Mouse (Mus musculus): ENCODE results near the gene Hivep3. TPM values are rescaled to one million over a fixed set of nuclear protein-coding genes. Genes with fewer than 3 reads are reported as not detected.

The Hivep3 gene
- total RNA-seq, 4 experiments from 2014 or later, result 2.9 to 4.5 (median 3.9) TPM

DNA sequence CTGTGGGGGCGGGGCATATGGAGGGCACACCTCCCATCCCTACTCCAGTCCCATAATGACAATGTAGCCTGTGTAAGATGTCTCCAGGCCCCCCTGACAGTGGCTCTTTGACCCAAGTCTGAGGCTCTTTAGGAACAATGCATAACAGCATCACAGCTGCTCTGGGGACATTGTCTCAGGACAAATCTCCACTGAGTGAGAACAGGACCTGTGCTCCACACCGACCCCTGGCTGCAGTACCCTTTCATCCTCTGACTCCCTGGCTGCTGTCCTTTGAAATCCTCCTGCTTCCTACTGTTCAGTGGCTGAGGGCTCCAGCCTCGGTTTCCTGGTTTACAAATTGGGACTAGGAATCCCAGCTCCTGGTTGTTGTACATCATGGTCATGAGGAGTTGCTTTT is 269.4 kb downstream of the Hivep3 start:
- no peak for DNase-seq (ENCODE audit: low spot score in 2 of 2)

DNA sequence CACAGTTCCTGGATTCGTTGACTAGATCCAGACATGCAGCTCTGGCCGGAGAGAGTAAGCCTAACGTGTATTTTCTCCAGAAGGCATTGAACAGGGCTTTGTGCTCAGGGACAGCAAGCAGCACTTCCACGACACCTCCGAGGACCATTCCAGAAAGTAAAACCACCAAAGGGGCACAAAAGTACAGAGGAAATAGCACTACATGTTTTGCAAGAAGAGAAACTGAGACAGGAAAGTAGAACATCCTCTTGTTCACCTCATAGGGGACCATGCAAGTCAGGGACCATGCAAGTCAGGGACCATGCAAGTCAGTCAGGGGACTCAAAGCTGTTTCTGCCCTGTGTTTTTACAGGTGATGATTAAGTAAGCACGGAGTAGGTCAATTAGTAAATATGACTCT is 272.5 kb downstream of the Hivep3 start:
- DNase-seq (ENCODE audit: low spot score in 2 of 2), result no peak

GRCm38 (mm10) chr4:120007889-120008288 is 274.3 kb downstream of the Hivep3 start:
- DNase-seq (ENCODE audit: low spot score in 2 of 2), result no peak

DNA sequence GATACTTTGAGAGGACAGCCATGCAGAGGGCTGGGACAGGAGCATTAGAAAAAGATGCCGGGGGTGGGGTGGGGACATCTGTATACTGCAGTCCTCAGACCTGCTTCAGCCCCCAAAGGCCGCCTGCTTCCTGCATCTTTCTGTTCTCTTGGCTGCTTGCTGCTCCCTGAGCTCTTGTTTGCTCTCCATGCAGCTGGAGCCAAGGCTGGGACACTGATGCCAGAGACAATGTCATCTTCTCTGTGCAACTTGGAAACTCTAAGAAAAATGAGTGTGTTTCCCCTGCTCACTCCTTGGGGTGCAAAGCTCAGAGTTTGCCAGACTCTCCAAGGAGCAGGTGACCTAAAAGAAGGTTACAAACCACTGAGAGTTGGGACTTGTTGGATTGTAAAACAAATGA is 275.6 kb downstream of the Hivep3 start:
- peak; percentile 28 to 33 for DNase-seq (ENCODE audit: low spot score in 2 of 2)

DNA sequence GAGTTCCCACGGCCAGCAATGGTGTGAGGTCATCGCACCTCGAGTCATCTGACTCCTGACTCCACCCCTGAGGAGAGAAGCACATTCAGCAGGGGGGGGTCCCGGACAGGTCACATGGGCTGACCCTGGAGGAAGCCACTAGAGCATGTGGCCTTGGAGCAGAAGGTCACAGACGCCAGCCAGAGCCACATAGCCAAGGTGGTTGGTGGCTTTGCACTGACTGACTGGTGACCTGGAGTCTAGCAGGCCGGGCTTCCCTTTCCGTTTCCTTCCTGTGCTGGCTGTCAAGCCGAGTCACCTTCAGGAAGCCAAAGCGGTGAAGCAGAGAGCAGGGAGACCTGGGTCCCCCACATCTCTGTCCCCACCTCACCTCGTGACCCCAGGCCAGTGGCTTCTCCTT is 278.2 kb downstream of the Hivep3 start:
- no peak for DNase-seq (ENCODE audit: low spot score in 2 of 2)

DNA sequence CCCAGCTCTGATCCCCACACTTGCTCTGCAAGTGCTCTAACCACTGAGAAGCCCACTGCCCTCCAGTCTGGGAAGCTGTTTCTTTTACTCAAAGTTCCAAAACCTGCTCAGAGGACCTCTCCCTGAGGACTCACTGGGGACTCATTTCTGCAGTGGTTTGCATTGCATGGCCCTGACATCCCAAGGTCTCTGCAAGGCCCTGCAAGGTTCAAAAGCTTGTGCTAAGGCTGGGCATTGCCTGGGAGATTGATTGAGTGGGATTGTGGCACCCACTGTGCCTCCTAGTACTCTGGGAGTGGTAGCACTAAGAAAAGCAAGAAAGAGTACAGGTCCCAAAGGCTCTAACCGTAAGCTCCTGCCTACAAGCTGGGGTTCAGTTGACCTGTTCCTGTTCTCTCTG is 279.3 kb downstream of the Hivep3 start:
- no peak for DNase-seq (ENCODE audit: low spot score in 2 of 2)

GRCm38 (mm10) chr4:120018426-120018825 is 284.8 kb downstream of the Hivep3 start:
- DNase-seq (ENCODE audit: low spot score in 2 of 2), result no peak

GRCm38 (mm10) chr4:120022392-120022791 is 288.8 kb downstream of the Hivep3 start:
- no peak for DNase-seq (ENCODE audit: low spot score in 2 of 2)

DNA sequence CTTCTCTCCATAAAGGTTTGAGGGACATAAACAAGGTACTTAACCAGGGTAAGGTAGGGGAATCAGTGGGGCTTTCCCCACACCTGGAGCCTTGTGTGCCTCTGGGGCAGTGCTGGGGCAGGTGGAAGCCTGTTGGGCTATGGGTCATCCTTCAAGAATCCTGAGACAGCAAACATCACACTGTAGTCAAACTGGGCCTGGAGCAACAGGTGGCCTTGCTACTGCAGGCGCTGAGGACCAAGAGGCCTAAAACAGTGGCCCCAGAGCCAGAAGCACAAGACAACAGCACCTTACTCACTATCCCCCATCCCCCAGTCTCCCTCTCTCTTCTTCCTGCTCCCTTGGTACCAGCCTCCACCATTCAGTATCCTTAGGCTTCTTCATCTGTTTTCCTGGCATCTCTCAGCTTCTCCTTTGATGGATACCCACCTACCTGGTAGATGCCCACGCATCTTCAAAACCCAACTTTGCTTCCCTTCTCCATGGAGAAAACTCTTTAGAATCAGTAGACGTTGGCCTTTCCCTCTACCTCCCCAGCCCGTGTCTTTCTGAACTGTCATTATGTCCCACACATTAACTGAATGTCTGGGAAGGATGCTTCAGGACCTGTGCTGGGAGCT is 289.7 kb downstream of the Hivep3 start:
- DNase-seq (ENCODE audit: low spot score in 2 of 2), result no peak

DNA sequence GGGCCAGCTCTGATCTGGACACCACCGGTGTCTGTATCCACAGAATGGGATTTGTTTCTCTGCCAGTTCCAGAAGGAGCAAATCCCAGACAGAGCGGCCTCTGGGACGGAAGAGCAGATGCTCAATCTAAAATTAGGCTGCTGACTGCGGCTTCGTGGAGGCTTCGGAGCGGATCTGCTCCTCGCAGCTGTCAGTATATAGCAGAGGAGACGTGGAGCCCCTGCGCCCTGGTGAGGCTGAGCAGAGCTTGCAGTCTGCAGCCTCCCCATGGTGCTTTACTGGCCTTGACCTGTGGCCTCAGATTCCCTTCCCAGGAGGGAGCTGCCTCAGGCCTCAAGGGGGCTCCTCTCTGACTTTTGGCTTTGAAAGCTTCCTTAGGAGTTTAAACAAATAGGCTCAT is 290.5 kb downstream of the Hivep3 start:
- DNase-seq (ENCODE audit: low spot score in 2 of 2), result peak; percentile 12 to 22

- no peak for DNase-seq (ENCODE audit: low spot score in 2 of 2)
Measured at GRCm38 (mm10) chr4:120027671-120028070, 294.1 kb downstream of the Hivep3 start.

DNA sequence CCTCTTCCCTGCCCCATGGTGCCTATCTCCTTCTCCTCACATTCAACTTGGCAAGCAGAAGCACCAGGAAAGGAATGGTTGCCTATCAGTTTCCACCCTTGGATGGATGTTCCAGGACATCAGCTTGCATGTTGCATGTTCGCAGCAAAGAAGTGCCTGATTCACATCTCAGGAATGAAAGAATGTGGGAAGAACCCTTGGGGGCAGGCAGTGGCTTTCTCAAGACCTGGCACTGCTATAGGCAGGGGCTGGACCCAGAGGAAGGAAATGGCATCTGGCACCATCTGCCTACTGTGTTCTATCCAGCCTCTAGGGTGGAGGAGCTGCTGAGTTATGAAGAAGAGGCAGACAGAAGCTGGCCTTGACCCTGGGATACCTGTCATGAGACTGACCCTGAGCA is 296.4 kb downstream of the Hivep3 start:
- DNase-seq (ENCODE audit: low spot score in 2 of 2), result no peak

GRCm38 (mm10) chr4:120032320-120032983 is 298.9 kb downstream of the Hivep3 start:
- peak in 1 of 2 experiments; percentile 14 for DNase-seq (ENCODE audit: low spot score in 2 of 2)

DNA sequence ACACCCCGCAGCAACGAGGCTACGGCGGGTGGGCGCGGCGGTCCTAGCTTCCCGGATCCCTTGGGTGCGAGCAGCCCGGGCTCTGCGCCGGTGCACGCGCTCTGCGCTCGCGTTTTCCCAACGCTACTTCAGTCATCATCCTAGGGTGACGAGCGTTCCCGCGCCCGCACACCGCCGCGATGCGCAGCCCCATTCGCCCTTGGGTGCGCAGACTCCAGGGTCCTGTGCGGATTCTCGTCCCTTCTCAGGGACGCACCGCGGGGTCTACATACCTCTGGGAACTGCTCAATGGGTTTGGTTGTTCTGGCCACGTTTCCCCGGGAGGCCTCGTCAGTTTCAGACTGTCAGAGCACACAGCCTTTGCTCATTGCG is 299.4 kb downstream of the Hivep3 start:
- DNase-seq (ENCODE audit: low spot score in 2 of 2), result no peak

- no peak for DNase-seq (ENCODE audit: low spot score in 2 of 2)
Measured at GRCm38 (mm10) chr4:120036294-120036693, 302.7 kb downstream of the Hivep3 start.

DNA sequence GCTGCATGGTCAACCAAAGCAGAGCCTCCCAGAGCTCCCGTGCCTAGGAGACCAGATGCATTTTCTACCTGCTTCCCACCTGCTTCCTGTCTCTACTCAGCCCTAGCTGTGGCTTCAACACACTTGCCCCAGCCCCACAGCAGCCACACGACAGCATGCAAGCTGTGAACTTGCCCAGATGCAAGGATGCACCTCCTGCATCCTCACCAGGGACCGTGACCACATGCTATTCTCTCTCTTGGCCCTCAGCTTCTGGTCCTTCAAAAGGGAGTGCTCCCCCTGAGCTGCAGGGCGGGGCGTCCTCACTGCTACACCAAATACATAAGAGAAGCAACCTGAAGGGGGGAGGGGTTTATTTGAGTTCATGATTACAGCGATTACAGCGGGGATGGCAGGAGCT is 303.4 kb downstream of the Hivep3 start:
- DNase-seq (ENCODE audit: low spot score in 2 of 2), result no peak

GRCm38 (mm10) chr4:120041520-120041919 is 307.9 kb downstream of the Hivep3 start:
- DNase-seq (ENCODE audit: low spot score in 2 of 2), result no peak

GRCm38 (mm10) chr4:120042480-120042879 is 308.9 kb downstream of the Hivep3 start:
- DNase-seq (ENCODE audit: low spot score in 2 of 2), result no peak

- DNase-seq (ENCODE audit: low spot score in 2 of 2), result no peak
Measured at GRCm38 (mm10) chr4:120044612-120045011, 311.0 kb downstream of the Hivep3 start.

DNA sequence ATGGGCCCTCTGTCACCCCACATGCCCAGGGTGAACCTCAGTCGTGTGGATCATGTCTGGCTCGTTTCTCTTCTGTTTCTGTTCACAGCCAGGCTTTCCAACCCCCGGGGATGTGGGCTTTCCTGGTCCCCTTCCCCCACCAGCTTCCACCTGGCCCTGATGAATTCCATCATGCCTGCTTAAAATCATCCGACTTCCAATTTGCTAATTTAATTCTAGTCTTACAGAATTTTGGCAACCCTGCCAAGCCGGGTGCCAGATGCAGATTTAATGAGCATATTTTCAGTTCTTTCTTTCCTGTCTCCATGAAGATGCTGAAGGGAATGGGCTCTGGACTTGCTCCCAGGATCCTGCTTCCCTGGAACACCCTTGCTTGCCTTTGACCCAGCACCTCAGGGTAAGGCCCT is 311.6 kb downstream of the Hivep3 start:
- DNase-seq (ENCODE audit: low spot score in 2 of 2), result no peak

GRCm38 (mm10) chr4:120045871-120046270 is 312.3 kb downstream of the Hivep3 start:
- peak; percentile 30 to 43 for DNase-seq (ENCODE audit: low spot score in 2 of 2)

DNA sequence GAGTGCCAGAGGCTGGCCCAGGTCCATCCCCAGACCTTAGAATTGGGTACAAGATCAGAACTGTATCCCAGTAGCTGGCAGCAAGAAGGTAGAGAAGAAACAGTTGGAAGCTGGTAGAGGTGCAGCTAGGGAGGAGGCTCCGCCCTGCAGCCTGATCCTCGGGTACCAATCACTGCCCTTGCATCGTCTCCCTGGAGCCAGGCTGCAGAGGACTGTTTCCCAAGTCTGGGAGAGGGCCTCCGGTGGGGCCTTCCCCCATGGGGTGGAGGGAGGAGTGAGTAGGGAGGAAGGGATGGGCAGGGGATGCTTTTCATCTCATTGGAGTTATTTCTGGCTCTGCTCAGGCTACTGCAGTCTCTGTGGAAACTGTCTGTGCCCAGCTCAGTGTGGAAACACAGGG is 313.5 kb downstream of the Hivep3 start:
- no peak for DNase-seq (ENCODE audit: low spot score in 2 of 2)

GRCm38 (mm10) chr4:120048274-120048673 is 314.7 kb downstream of the Hivep3 start:
- no peak for DNase-seq (ENCODE audit: low spot score in 2 of 2)

Data from gastrocnemius, adult 8-10 months (tissue).